Mouse (Mus musculus): ENCODE measurements at regions not wholly inside any gene's neighbourhood (a gene's known extent, or its start where the extent isn't known, plus 50 kb on each side); places are given as distances from the start of the nearest gene placed in this dataset.

- Histone ChIP-seq H3K9me3 (replicated peaks) (peaks cover 4% of the 10 kb centered on the region; the same call in 1 of the 2 replicates), H3K27ac (replicated peaks) (no peak overlapping the region), H3K4me3 (no peak overlapping the region), H3K27me3 (ENCODE audit: low read depth, poor library complexity, severe bottlenecking) (no peaks in the 10 kb centered on the region), H3K4me1 (peaks cover 26% of the 10 kb centered on the region), H3K36me3 (no peaks in the 10 kb centered on the region)
- DNase-seq (ENCODE audit: low spot score) = no peak
- 96% methylated on average over 2 of the region's 2 CpGs for WGBS
Measured at GRCm38 (mm10) chr1:133503336-133503735, 79.2 kb upstream of the Sox13 start.

DNA sequence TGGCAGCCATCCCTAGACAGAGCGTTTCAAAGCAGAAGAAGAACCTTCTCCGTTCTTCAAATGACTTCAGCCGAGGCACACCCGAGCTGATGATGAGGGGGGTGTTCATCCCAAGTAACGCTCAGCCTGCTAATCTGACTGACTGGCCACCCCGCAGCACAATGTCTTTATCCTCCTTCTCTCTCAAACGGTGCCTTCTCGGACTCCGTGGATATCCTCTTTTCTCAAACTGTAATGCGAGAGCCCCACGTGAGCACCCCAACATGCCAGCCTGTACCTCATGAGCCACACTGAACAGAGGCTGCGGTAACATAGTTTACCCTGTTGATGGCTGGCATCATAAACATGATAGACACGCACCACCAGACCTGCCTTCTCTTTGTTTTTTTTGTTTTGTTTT lies 76.8 kb upstream of the Sox13 start:
- H3K27me3 ChIP-seq (ENCODE audit: low read depth, poor library complexity, severe bottlenecking) = no peaks in the 10 kb centered on the region
- peaks cover 26% of the 10 kb centered on the region for H3K4me1 ChIP-seq
- no peak overlapping the region for H3K4me3 ChIP-seq
- H3K9me3 ChIP-seq (replicated peaks) = peaks cover 4% of the 10 kb centered on the region; the same call in 1 of the 2 replicates
- no peaks in the 10 kb centered on the region for H3K36me3 ChIP-seq
- peak; percentile 53 for DNase-seq (ENCODE audit: low spot score)
- peak overlapping the region; percentile 79 for H3K27ac ChIP-seq (replicated peaks)
- 35% methylated on average over 13 of the region's 13 CpGs for WGBS

DNA sequence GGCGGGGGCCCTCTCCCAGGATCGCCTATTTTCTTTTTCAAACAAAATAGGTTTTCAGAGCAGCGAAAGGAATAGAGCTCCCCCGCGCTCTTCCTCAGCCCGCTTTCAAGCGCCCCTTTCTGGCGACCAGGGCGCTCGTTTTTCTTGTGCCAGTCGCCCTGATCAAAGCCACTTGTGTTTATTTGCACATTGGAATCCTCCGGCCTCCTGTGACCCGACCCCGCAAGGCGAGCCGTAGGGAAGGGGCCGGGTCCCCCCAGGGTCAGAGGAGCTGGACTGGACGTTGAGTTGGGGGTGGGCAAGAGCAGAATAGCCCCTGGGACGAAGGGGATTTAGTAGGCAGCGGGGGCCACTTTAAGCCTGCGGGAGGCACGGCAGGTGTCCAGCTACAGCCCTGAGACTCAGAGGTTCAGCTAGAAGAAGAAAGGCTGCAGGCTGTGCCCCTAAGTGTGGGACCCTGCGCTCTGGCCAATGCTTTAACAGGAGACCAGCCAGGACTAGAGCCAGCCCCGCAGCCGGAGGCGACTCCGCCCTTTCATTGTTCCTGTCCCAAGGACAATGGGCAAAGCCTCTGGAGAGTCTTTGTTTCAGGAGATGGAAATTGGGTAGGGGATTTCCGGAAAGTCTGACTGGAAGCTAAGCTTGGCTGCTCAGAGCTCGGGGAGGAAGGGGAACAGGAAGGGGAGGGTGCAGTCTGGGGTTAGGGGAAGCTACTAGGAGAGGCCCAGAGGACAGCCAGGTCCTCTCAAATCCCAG lies 69.0 kb upstream of the Sox13 start:
- H3K4me3 ChIP-seq = peak overlapping the region; percentile 48
- under 1% methylated on average over 29 of the region's 29 CpGs for WGBS
- H3K27me3 ChIP-seq (ENCODE audit: low read depth, poor library complexity, severe bottlenecking) = no peaks in the 10 kb centered on the region
- peak; percentile 91 for DNase-seq (ENCODE audit: low spot score)
- H3K9me3 ChIP-seq (replicated peaks) = no peaks in the 10 kb centered on the region
- H3K4me1 ChIP-seq = peaks cover 47% of the 10 kb centered on the region
- H3K27ac ChIP-seq (replicated peaks) = peak overlapping the region; percentile 97
- no peaks in the 10 kb centered on the region for H3K36me3 ChIP-seq

- H3K27ac ChIP-seq (replicated peaks) = peak overlapping the region; percentile 97
- peak; percentile 89 for DNase-seq (ENCODE audit: low spot score)
- H3K36me3 ChIP-seq = no peaks in the 10 kb centered on the region
- under 1% methylated on average over 11 of the region's 11 CpGs for WGBS
- peak overlapping the region; percentile 48 for H3K4me3 ChIP-seq
- H3K27me3 ChIP-seq (ENCODE audit: low read depth, poor library complexity, severe bottlenecking) = no peaks in the 10 kb centered on the region
- peaks cover 47% of the 10 kb centered on the region for H3K4me1 ChIP-seq
- H3K9me3 ChIP-seq (replicated peaks) = no peaks in the 10 kb centered on the region
Measured at GRCm38 (mm10) chr1:133492291-133492985, 68.3 kb upstream of the Sox13 start.

GRCm38 (mm10) chr1:133491857-133492290 lies 67.7 kb upstream of the Sox13 start:
- 7% methylated on average over 4 of the region's 4 CpGs for WGBS
- peak overlapping the region; percentile 48 for H3K4me3 ChIP-seq
- no peaks in the 10 kb centered on the region for H3K9me3 ChIP-seq (replicated peaks)
- peaks cover 47% of the 10 kb centered on the region for H3K4me1 ChIP-seq
- H3K36me3 ChIP-seq = no peaks in the 10 kb centered on the region
- no peak for DNase-seq (ENCODE audit: low spot score)
- H3K27ac ChIP-seq (replicated peaks) = peak overlapping the region; percentile 97
- no peaks in the 10 kb centered on the region for H3K27me3 ChIP-seq (ENCODE audit: low read depth, poor library complexity, severe bottlenecking)

- H3K4me1 ChIP-seq = peaks cover 35% of the 10 kb centered on the region
- H3K4me3 ChIP-seq = no peak overlapping the region
- peak overlapping the region; percentile 43 for H3K27ac ChIP-seq (replicated peaks)
- H3K9me3 ChIP-seq (replicated peaks) = no peaks in the 10 kb centered on the region
- DNase-seq (ENCODE audit: low spot score) = no peak
- 81% methylated on average over 8 of the region's 8 CpGs for WGBS
- no peaks in the 10 kb centered on the region for H3K36me3 ChIP-seq
- no peaks in the 10 kb centered on the region for H3K27me3 ChIP-seq (ENCODE audit: low read depth, poor library complexity, severe bottlenecking)
Measured at GRCm38 (mm10) chr1:133487171-133487901, 63.2 kb upstream of the Sox13 start.

DNA sequence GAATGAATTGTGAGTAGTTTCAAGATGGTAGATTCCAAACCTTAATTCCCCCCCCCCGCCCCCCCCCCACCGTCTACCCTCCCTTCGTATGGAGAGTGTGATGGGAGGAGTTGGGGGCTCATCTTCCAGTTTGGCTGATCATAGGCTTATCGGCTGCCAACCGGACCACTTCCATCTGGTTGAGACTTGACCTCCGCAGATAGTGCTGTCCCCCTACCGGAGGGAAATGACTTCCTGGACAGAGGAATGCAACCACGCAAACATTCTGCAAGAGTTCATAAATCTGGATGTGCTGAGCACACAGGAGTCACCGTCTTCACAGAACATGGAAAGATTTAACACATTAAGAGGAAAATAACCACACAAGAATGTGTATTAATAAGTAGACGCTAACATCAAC lies 62.2 kb upstream of the Sox13 start:
- Histone ChIP-seq H3K27me3 (ENCODE audit: low read depth, poor library complexity, severe bottlenecking) (no peaks in the 10 kb centered on the region), H3K36me3 (no peaks in the 10 kb centered on the region), H3K9me3 (replicated peaks) (no peaks in the 10 kb centered on the region), H3K4me1 (peaks cover 25% of the 10 kb centered on the region), H3K27ac (replicated peaks) (peak overlapping the region; percentile 71; the same call in 1 of the 2 replicates), H3K4me3 (no peak overlapping the region)
- DNase-seq (ENCODE audit: low spot score) = no peak
- 71% methylated on average over 10 of the region's 10 CpGs for WGBS

DNA sequence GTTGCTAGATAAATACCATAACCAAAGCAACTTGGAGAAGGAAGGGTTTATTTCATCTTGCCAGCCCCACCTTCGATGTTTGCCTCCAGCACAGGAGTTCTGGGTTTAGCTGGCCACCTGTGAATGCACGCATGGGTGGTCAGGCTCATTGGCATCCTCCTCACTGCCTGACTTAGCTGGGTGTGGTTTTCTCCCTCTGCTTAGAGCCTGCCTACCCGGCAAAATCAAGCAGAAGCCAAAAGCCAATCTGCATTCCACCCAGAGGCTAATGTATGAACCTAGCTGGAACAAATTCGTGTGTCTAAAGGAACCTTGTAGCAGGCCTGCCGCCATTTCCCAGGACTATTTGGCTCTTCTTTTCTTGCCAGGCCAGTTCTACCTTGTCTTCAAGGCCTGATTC lies 58.7 kb upstream of the Sox13 start:
- WGBS = 54% methylated on average over 5 of the region's 5 CpGs
- H3K9me3 ChIP-seq (replicated peaks) = no peaks in the 10 kb centered on the region
- H3K27me3 ChIP-seq (ENCODE audit: low read depth, poor library complexity, severe bottlenecking) = no peaks in the 10 kb centered on the region
- peaks cover 14% of the 10 kb centered on the region for H3K4me1 ChIP-seq
- no peak overlapping the region for H3K4me3 ChIP-seq
- no peaks in the 10 kb centered on the region for H3K36me3 ChIP-seq
- no peak for DNase-seq (ENCODE audit: low spot score)
- H3K27ac ChIP-seq (replicated peaks) = 0 out of 2 replicates have a peak overlapping the region, but pooled peaks have one; percentile 13

DNA sequence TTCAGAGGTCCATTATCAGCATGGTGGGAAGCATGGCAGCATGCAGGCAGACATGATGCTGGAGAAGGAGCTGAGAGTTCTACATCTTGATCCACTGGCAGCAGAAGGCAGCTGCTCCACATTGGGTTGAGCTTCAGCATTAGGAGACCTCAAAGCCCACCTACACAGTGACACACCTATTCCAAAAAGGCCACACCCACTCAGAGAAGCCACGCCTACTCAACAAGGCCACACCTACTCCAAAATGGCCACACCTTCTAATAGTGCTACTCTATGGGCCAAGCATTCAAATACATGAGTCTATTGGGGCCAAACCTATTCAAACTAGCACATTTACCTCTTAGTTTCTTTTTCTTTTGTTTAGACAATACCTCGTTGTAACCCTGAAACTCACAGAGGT lies 50.4 kb upstream of the Sox13 start:
- H3K27ac ChIP-seq (replicated peaks) = no peak overlapping the region
- no peaks in the 10 kb centered on the region for H3K9me3 ChIP-seq (replicated peaks)
- 86% methylated on average over 2 of the region's 2 CpGs for WGBS
- no peaks in the 10 kb centered on the region for H3K27me3 ChIP-seq (ENCODE audit: low read depth, poor library complexity, severe bottlenecking)
- peaks cover 18% of the 10 kb centered on the region for H3K4me1 ChIP-seq
- DNase-seq (ENCODE audit: low spot score) = no peak
- H3K4me3 ChIP-seq = no peak overlapping the region
- H3K36me3 ChIP-seq = no peaks in the 10 kb centered on the region

Measured in midbrain, embryonic 10.5 days (tissue).